8 mouse cellular contexts compared by ENCODE assay signal in genomic region chr10:86498051-86498672, GRCm38 (mm10). TPM values are rescaled to one million over a fixed set of nuclear protein-coding genes. Genes with fewer than 3 reads are reported as not detected.
A peak's percentile ranks its signal among the peaks of the same experiment; 100 is the strongest.
DNase-seq lines count a peak whose midpoint lies in the region; ATAC-seq and TF ChIP-seq lines count a peak whose summit lies in the region.

No protein-coding gene starts in this region.

- H3K27ac ChIP-seq in ES-E14 (ENCODE audit: insufficient read depth, low read depth, low read length, poor library complexity, severe bottlenecking), result no peak overlapping the region
- H3K27ac ChIP-seq in forebrain, embryonic 13.5 days, result peak overlapping the region; percentile 26; the same call in 1 of the 2 replicates
- H3K27ac ChIP-seq in hindbrain, embryonic 11.5 days (ENCODE audit: low read depth, low read length), result peak overlapping the region; percentile 20; the same call in 1 of the 2 replicates
- H3K27ac ChIP-seq in lung, postnatal 0 days (ENCODE audit: low read length), result peak overlapping the region; percentile 48

- no peaks in the 10 kb centered on the region for H3K27me3 ChIP-seq in forebrain, embryonic 13.5 days
- H3K27me3 ChIP-seq in hindbrain, embryonic 11.5 days (ENCODE audit: control insufficient read depth, insufficient read depth, low read length), result no peaks in the 10 kb centered on the region
- H3K27me3 ChIP-seq in lung, postnatal 0 days (replicated peaks; ENCODE audit: insufficient read depth, low read length), result no peaks in the 10 kb centered on the region

- TF ChIP-seq EP300 in lung, postnatal 0 days (IDR thresholded peaks at IDR 0.05), result no peak

- peak; percentile 83 for ATAC-seq in forebrain, embryonic 13.5 days
- peak; percentile 87 for ATAC-seq in hindbrain, embryonic 11.5 days (ENCODE audit: low FRiP score)
- ATAC-seq in lung, postnatal 0 days, result peak; percentile 69

- TF ChIP-seq CTCF in lung, postnatal 0 days (IDR thresholded peaks at IDR 0.05), result no peak

- peak; percentile 19 for DNase-seq in ES-E14 (ENCODE audit: low read depth, low spot score)
- DNase-seq in adrenal gland, postnatal 14 days, result peak; percentile 47
- DNase-seq in hindbrain, embryonic 11.5 days (ENCODE audit: low spot score), result no peak
- peak; percentile 46 for DNase-seq in layer of hippocampus, adult 9-11 months
- DNase-seq in lung, postnatal 0 days (ENCODE audit: low spot score), result peak; percentile 78
- peak; percentile 45 to 66 for DNase-seq in right cerebral cortex, postnatal 36 days (ENCODE audit: low spot score in 2 of 2)
- no peak for DNase-seq in thymus, postnatal 25 days

- H3K4me1 ChIP-seq in ES-E14 (ENCODE audit: control insufficient read depth in 2 of 2, insufficient read depth in 2 of 2, low read length in 2 of 2, poor library complexity in 1 of 2), result 0 out of 4 replicates have a peak, but pooled peaks cover 0 to 2% of the 10 kb centered on the region in 2 experiments
- peaks cover 9% of the 10 kb centered on the region for H3K4me1 ChIP-seq in forebrain, embryonic 13.5 days
- H3K4me1 ChIP-seq in hindbrain, embryonic 11.5 days (replicated peaks; ENCODE audit: control insufficient read depth, insufficient read depth, low read length), result peaks cover 4% of the 10 kb centered on the region; the same call in 1 of the 2 replicates
- no peaks in the 10 kb centered on the region for H3K4me1 ChIP-seq in lung, postnatal 0 days (ENCODE audit: insufficient read depth, low read depth, low read length)

- no peaks in the 10 kb centered on the region for H3K9me3 ChIP-seq in ES-E14 (ENCODE audit: control insufficient read depth, insufficient read depth, low read depth, low read length)
- H3K9me3 ChIP-seq in forebrain, embryonic 13.5 days (replicated peaks), result no peaks in the 10 kb centered on the region
- H3K9me3 ChIP-seq in hindbrain, embryonic 11.5 days (ENCODE audit: control insufficient read depth, low read length), result no peaks in the 10 kb centered on the region
- H3K9me3 ChIP-seq in lung, postnatal 0 days (ENCODE audit: low read length), result no peaks in the 10 kb centered on the region

- H3K4me2 ChIP-seq in forebrain, embryonic 13.5 days, result peak overlapping the region; percentile 81
- H3K4me2 ChIP-seq in hindbrain, embryonic 11.5 days (replicated peaks; ENCODE audit: low read depth, low read length), result peak overlapping the region; percentile 86
- peak overlapping the region; percentile 65 for H3K4me2 ChIP-seq in lung, postnatal 0 days (replicated peaks; ENCODE audit: low read depth, low read length)

- H3K9ac ChIP-seq in ES-E14 (ENCODE audit: insufficient read depth, low read depth, low read length, poor library complexity, severe bottlenecking), result peak overlapping the region; percentile 80
- H3K9ac ChIP-seq in forebrain, embryonic 13.5 days, result peak overlapping the region; percentile 77
- H3K9ac ChIP-seq in hindbrain, embryonic 11.5 days (ENCODE audit: low read depth, low read length), result peak overlapping the region; percentile 81
- peak overlapping the region; percentile 58 for H3K9ac ChIP-seq in lung, postnatal 0 days (replicated peaks; ENCODE audit: low read depth)

- H3K4me3 ChIP-seq in ES-E14 (ENCODE audit: insufficient read depth in 1 of 2, low read depth in 1 of 2, low read length in 2 of 2, poor library complexity in 1 of 2, severe bottlenecking in 1 of 2), result peak overlapping the region; percentile 76 to 88
- peak overlapping the region; percentile 61 for H3K4me3 ChIP-seq in forebrain, embryonic 13.5 days
- H3K4me3 ChIP-seq in hindbrain, embryonic 11.5 days (ENCODE audit: low read depth, low read length), result peak overlapping the region; percentile 63
- H3K4me3 ChIP-seq in lung, postnatal 0 days (ENCODE audit: low read depth, low read length), result peak overlapping the region; percentile 41

- no peaks in the 10 kb centered on the region for H3K36me3 ChIP-seq in ES-E14 (ENCODE audit: control insufficient read depth, insufficient read depth, low read length, poor library complexity, severe bottlenecking)
- H3K36me3 ChIP-seq in forebrain, embryonic 13.5 days (ENCODE audit: poor library complexity, severe bottlenecking), result no peaks in the 10 kb centered on the region
- H3K36me3 ChIP-seq in hindbrain, embryonic 11.5 days (ENCODE audit: control insufficient read depth, insufficient read depth, low read length), result no peaks in the 10 kb centered on the region
- H3K36me3 ChIP-seq in lung, postnatal 0 days (ENCODE audit: insufficient read depth, low read length), result no peaks in the 10 kb centered on the region

- WGBS in forebrain, embryonic 13.5 days, result 2% methylated on average over 12 of the region's 12 CpGs
- 4% methylated on average over 12 of the region's 12 CpGs for WGBS in hindbrain, embryonic 11.5 days
- WGBS in lung, postnatal 0 days, result 2% methylated on average over 12 of the region's 12 CpGs

- in situ Hi-C loops in ES-E14 (cut with MboI; ENCODE audit: low sequenced_read_pairs in 2 of 2, unreplicated experiment in 2 of 2), result no loop called here

TF ChIP-seq in ES-E14, 5 proteins besides CTCF, POLR2A, EP300 and RAD21:
- TF ChIP-seq ZC3H11A (IDR thresholded peaks at IDR 0.05; ENCODE audit: borderline replicate concordance, low read depth, low read length) (no peak), MAFK (IDR thresholded peaks at IDR 0.05; ENCODE audit: insufficient read depth, low read depth, low read length) (no peak), CHD2 (IDR thresholded peaks at IDR 0.05; ENCODE audit: low read depth, low read length) (no peak), ZNF384 (IDR thresholded peaks at IDR 0.05; ENCODE audit: low read depth, low read length) (no peak), HCFC1 (IDR thresholded peaks at IDR 0.05; ENCODE audit: borderline replicate concordance, insufficient read depth, low read length) (no peak; the same call in 1 of the 2 replicates)

RNA-seq across cellular contexts. Expression of gene Syn3, which starts 0.5 kb away (rescaled TPM):
- 1.0 and 1.5 TPM in 2 replicates for total RNA-seq in ES-E14 (2012; rRNA removed)
- total RNA-seq in adrenal gland, postnatal 14 days (2021), result 2.3 and 3.6 TPM in 2 replicates
- polyA plus RNA-seq in forebrain, embryonic 13.5 days (2015; fragmentation: Nextera tagmentation; extraction: Ambion mirVana), result 7.6 and 10.7 TPM in 2 replicates
- 4.9 and 5.9 TPM in 2 replicates for polyA plus RNA-seq in hindbrain, embryonic 11.5 days (2014; fragmentation: Nextera tagmentation; extraction: Ambion mirVana)
- 0.72 and 0.89 TPM in 2 replicates for polyA plus RNA-seq in lung, postnatal 0 days (2015; fragmentation: Nextera tagmentation; extraction: Ambion mirVana)

Comparison
In these comparisons a context has a peak if more than half of its experiments do, and no peak if none do; other contexts are left out.
1. DNase-seq: peak in ES-E14 (single experiment), adrenal gland, postnatal 14 days (single experiment), layer of hippocampus, adult 9-11 months (single experiment), lung, postnatal 0 days (single experiment) and right cerebral cortex, postnatal 36 days (2 of 2); none in hindbrain, embryonic 11.5 days (single experiment) and thymus, postnatal 25 days (single experiment).
2. Peak in every context shown above with its lines, with median percentiles within 50 percentile points of each other: H3K4me3 ChIP-seq, H3K9ac ChIP-seq, ATAC-seq and H3K4me2 ChIP-seq.